Mouse (Mus musculus) brain, embryonic 14.5 days (tissue): ENCODE results near the gene Sntb2. TPM values are rescaled to one million over a fixed set of nuclear protein-coding genes. Genes with fewer than 3 reads are reported as not detected.
"Not testable (repeated sequence)": the region's sequence is repeated elsewhere in the genome, so short reads cannot be mapped to it uniquely, and the experiment has no call there.

Source experiments
- DNase-seq: peaks from one replicate; pipeline ENCODE4 v3.0.0-alpha.2; 2011; ENCODE audit warnings: low read depth
- CTCF ChIP-seq: fragments of 200-500 bp; IDR thresholded peaks from 2 replicates; pipeline ENCODE4 v1.5.1; 2012; ENCODE audit warnings: inconsistent platforms, mild to moderate bottlenecking, moderate library complexity, borderline replicate concordance; ENCODE audit not compliant: insufficient read depth, insufficient read length; ENCODE audit errors: extremely low read depth
- POLR2A ChIP-seq: fragments of 200-500 bp; IDR thresholded peaks from 2 replicates; pipeline ENCODE4 v1.6.1; 2012; ENCODE audit warnings: mild to moderate bottlenecking, inconsistent platforms, borderline replicate concordance; ENCODE audit not compliant: poor library complexity, insufficient read depth, insufficient read length, severe bottlenecking; ENCODE audit errors: extremely low read depth
- polyA plus RNA-seq: library from polyadenylated mRNA; depleted of rRNA; stranded (reverse); fragments of >200 nt; gene quantifications from 2 replicates; pipeline ENCODE4 v1.2.3, GENCODE M21; 2012

The Sntb2 gene
- polyA plus RNA-seq, 1 experiment, result 5.7 TPM

DNA sequence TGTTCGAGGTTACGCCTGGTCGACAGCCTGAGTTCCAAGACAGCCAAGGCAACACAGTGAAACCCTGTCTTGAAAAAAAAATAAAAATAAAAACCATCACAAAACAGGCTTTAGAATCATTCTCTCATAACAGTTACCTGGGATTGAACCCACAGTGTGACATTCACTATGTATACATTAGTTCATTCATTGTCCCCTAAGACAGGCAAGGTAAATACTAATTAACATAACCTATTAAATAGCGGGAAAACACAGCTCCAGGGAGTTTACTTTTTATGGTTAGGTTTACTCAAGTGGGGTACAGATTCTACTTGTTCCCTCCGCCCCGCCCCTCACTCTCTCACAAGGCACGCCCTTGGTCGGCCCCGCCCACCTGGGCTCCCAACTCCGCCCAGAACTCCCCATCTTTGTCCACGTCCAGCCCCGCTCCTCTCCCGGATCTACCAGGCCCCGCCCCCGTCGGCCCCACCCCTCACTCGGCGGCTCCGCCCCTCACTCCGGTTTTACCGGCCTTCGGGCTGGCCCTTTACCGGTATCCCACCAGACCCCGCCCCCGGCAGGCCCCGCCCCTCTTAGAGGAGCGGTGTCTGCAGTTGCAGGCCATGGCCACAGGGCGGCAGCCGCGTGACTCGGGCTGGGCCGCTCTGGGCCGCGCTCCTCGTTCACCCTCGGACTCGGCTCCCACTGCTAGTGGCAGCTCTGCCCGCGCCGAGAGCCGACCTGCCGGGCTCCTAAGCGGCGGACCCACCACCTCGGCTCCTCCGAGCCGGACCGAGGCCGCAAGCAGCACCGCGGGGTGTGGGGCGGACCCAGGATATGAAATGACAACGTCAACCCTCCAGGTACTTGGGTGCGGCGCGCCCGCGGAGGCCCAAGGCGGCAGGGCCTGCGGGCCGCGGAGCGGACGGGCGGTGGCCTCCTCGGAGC is 95.4 kb downstream of the Sntb2 start, which contains the start of gene Vps4a:
Vps4a (plus strand) TSS at position 573 of the 927 bp plus-strand sequence.
- TF ChIP-seq CTCF (peak; percentile 86), POLR2A (peak; percentile 78)
- peak; percentile 97 for DNase-seq

DNA sequence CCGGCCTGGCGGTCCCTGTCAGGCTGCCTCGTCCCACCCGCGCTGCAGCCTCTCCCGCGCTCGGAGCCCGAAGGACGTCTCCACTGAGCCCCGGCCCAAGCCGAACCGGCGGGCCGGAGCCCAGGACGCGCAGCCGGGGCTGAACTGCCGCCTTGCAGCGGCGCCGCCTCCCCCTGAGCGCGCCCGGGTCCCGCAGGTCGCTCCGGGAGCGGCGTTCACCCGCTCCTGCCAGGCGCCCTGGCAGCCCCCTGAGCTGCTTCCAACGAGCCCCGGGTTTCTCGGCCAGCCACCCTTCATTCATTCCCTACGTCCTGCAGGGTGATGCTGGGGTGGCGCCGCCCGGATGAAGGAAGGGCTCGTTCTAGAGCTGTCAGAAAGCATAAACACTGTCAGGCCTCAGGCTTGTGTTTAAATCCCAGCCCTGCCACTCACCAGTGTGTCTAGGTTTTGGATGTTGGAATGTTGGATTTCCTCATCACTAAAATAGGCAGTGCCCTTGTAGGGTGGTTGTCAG is 96.1 kb downstream of the Sntb2 start:
- TF ChIP-seq CTCF (no peak), POLR2A (no peak)
- no peak for DNase-seq

DNA sequence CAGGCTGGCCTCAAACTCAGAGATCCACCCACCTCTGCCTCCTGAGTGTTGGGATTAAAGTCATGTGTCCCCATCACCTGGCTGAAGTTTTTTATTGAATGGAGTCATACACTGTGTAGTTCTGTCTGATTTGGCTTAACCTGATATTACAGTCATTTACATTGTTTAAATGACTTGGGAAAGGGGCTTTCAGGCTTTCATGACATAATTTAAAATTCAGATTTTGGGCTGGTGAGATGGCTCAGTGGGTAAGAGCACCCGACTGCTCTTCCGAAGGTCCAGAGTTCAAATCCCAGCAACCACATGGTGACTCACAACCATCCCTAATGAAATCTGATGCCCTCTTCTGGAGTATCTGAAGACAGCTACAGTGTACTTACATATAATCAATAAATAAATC is 98.1 kb downstream of the Sntb2 start:
- not testable (repeated sequence) for DNase-seq

DNA sequence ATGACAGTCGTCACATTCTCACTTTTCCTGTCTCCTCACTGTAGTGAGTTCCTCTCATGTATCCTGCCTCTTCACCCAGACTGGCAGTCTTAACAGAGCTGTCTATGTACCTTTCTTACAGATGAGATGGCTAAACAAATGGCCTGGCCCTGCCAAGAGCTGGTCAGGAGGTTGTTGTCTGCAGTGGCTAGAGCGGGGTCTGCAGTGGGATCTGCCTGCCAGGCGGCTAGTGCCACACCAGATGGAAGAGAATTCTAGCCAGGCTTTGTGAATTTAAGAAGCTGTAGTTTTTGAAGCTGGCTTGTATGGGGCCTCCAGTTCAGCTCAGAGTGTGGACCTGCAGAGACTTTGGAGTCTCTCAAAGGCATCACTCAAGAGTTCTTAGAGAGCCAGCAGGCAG is 100.1 kb downstream of the Sntb2 start:
- no peak for TF ChIP-seq CTCF
- no peak for TF ChIP-seq POLR2A
- DNase-seq, result no peak

DNA sequence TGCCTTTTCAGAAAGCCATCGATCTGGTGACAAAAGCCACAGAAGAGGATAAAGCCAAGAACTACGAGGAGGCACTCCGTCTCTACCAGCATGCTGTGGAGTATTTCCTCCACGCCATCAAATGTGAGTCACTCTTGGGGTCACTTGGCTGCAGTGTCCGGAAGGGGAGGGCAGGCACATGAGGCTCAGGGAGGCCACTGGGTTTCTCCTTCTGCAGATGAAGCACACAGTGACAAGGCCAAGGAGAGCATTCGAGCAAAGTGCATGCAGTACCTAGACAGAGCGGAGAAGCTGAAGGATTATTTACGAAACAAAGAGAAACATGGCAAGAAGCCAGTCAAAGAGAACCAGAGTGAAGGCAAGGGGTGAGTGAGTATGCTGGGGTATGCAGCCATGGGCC is 101.1 kb downstream of the Sntb2 start:
- no peak for TF ChIP-seq POLR2A
- no peak for TF ChIP-seq CTCF
- DNase-seq, result no peak

DNA sequence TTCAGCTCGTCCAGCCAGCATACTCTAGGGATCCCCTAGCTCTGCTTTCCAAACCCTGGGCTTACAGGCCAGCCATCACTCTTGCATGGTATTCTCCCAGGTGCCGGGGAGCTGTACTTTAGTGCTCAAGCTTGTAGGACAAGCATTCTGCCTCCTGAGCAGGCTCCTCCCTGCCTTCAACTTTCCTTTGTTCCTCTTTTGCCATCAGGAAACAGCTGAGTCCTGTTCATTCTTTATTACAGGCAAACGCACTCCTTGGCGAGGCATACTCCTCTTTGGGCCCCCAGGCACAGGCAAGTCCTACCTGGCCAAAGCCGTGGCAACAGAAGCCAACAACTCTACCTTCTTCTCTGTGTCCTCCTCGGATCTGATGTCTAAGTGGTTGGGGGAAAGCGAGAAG is 105.1 kb downstream of the Sntb2 start:
- DNase-seq, result no peak
- TF ChIP-seq CTCF, result no peak
- no peak for TF ChIP-seq POLR2A

DNA sequence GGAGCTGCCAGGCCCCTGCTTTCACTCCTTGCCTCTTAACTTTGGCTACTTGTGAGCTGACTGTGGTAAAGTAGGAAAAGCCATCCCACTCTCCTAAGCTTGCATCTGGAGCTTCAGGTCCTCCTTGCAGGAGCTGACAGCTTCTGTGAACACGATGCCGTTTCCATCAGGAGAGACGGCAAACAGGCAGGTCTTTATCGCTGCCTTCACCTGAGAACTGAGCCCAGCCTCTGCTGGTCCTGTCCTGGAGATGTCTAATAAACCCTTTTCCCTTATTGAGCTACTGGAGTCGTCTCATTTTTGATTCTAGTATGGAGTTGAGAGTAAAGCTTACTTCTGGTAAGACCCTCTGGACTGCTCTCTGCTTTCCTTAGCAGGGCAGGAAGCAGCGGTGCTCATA is 109.9 kb downstream of the Sntb2 start:
- no peak for DNase-seq
- no peak for TF ChIP-seq CTCF
- no peak for TF ChIP-seq POLR2A

DNA sequence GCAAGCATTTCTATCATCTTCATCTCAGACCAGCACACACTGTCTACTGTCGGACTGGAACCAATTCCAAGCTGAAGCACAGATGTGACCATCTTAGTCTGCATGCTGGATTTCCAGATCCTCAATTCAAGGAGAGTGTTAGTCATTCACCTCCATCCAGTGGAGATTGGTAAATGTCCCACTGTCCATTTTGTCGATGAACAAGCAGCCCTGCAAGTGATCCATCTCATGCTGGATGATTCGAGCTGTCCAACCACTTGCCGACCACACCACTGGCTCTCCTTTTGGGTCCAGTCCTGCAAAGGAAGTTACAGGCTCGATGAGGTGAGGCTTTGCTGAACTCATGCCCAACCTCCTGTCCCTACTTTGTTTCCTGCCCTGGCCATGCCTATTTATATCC is 111.4 kb downstream of the Sntb2 start:
- TF ChIP-seq POLR2A (no peak), CTCF (no peak)
- no peak for DNase-seq

DNA sequence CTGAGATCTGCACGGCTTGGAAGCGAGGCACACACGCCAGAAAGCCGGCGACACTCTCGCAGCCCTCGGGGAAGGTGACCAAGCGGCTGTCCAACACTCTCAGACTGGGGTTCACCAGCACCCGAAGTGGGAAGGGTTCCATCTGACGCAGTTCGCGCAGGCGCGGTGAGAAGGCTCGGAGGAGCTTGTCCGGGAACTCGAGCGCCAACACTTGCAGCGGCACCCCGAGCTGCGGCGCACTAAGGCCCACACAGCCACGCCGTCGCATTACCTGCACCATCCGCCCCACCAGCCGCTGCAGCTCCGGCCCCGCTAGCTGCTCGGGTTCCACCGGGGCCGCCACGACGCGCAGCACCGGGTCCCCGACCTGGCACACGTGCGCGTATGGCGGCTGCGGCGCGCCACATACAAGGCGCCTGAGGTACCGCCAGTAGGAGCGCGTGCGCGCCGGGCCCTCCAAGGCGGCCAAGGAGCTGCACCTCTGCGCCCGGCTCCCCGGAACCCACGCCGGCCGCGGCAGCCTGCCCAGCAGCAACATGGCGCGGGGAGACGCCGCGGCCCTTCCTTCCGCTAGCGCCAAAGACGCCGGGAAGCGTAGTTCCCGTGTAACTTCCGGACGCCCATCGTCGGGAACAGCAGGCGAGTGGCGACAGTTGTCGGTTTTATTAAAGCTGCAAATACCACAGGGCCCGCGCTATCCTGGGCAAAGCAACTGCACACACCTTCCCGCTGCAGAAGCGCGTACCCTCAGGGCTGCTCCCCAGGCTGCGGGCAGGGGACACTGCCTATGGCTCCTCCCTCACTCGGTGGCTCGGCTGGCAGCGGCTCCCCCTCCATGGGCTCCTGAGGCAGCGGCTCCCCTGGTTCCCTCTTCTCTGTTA is 112.8 kb downstream of the Sntb2 start, which contains the start of gene Pdf:
Pdf (minus strand) TSS at position 554 of the 881 bp plus-strand sequence.
- peak; percentile 53 for TF ChIP-seq POLR2A
- TF ChIP-seq CTCF, result no peak
- DNase-seq, result peak; percentile 89

DNA sequence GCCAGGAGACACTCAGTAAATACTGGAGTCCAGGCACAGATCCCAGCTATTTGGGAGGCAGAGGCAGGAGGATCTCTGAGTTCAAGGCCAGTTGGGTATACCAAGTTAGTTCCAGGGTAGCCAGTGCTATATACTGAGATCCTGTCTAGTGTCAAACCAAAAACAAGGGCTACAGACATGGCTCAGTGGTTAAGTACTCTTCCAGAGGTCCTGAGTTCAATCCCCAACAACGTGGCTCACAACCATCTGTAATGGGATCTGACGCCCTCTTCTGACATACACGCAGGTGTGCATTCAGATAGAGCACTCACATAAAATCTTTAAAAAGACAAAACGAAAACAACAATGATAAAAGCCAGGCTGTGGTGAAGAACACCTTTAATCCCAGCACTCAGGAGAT is 113.9 kb downstream of the Sntb2 start:
- no peak for DNase-seq
- TF ChIP-seq CTCF (no peak), POLR2A (no peak)

DNA sequence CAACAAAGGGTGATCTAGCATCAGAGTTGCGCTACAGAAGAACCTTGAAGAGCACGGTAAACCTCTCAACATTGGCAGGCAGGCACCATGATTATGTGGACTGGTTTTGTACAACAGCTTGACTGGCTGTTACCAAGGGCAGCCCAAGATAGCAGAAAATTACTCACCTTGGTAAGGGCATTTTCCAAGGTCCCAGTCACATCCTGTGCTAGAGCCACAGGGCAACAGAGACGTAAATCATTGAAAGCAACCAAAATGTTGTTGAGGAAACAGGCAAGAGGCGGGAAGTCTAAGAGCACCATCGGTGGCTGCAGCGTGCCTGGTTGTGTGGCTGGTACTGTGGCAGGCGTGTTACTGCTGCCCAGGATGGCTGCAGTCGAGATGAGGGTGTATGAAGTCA is 116.5 kb downstream of the Sntb2 start:
- TF ChIP-seq POLR2A (no peak), CTCF (no peak)
- DNase-seq, result no peak
